Mouse (Mus musculus): ENCODE measurements around the gene Fam98c.

DNA sequence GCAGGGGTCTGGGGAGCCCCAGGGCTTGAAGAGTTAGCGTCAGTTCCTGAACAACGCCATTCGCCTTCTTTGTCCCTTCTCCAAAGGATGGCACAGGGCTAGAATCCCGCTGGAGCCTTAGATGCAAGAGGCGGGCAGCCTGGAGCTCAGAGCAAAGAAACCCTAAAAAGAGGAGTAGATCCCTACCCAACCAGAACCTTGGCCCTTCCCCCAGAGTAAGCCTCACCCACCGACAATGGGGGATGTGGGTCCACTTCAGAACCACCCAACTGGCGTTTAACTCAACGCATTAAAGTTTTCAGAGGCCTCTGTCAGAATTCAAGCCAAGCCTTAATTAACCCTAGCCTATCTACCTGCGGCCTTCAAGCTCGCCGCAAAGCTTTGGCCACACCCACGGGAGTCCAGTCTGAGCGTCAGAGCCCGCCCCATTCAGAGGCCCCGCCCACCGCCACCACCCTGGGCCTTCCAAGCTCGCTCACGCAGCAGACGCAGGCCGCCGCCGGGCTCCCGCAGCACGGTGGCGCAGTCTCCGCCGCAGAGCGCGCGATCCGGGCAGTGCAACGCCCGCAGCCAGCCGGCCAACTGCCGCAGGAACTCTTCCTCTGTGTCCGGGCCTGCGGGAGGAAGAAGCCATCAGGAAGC is 717 bp downstream of the Fam98c start:
- TF ChIP-seq CHD2 (IDR thresholded peaks at IDR 0.05; ENCODE audit: low read depth, low read length), result no peak
- no peak for TF ChIP-seq HCFC1 (IDR thresholded peaks at IDR 0.05; ENCODE audit: borderline replicate concordance, insufficient read depth, low read length)

All from ES-E14 (cell line).